Mouse (Mus musculus) cortical plate, adult 2 months (tissue): Measurements from ENCODE around the gene Kif1b.

ENCODE experiments used
- CTCF ChIP-seq: fragments of 200-500 bp; IDR thresholded peaks from 2 replicates; pipeline ENCODE4 v1.5.1; 2011; ENCODE audit warnings: mild to moderate bottlenecking, control low read depth, low read length; ENCODE audit not compliant: insufficient read depth; ENCODE audit errors: extremely low read depth
- POLR2A ChIP-seq: fragments of 200-500 bp; IDR thresholded peaks from 2 replicates; pipeline ENCODE4 v1.6.1; 2011; ENCODE audit warnings: mild to moderate bottlenecking, low read length, control low read depth; ENCODE audit not compliant: insufficient read depth; ENCODE audit errors: extremely low read depth

GRCm38 (mm10) chr4:149354671-149355070 is 47.2 kb upstream of the Kif1b start:
- TF ChIP-seq CTCF (no peak), POLR2A (no peak)
